In the genomic region with DNA sequence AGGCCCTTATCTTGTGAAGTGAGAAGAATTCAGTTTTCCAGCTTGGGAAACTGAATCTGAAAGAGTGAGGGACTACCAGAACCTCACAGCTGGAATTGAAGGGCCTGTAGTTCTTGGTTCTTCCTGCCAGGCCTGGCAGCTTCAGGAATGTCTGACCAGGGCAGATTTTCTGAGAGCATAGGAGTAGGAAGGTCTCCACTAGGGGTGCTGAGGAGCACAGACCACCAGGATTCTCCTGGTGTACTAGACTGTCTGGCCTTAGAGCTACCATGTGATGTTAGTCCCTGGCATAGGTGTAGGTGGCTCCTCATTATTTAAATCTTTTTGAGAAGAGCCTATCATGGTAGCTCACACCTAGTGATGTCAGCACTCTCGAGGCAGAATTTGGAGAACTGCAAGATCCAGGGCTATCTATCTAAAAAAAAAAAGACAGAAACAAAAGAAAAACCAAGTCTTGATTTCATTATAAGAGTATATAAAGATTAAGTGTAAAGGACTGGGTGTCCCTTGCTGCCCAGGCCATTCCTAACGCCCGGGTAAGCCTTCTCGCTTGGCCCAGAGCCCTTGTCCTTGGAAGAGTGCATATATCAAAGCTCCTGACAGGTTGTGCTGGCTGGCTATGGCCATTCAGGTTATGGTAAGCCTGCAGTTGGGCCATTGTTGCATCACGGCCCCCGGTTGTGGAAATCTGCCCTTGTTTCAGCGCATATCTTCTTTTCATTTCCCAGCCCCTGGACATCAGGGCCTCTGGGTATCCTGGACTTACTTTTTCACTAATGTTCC, we compare ENCODE assay signal across 9 mouse cellular contexts. TPM values are rescaled to one million over a fixed set of nuclear protein-coding genes. Genes with fewer than 3 reads are reported as not detected.
A peak's percentile ranks its signal among the peaks of the same experiment; 100 is the strongest.
DNase-seq lines count a peak whose midpoint lies in the region; ATAC-seq and TF ChIP-seq lines count a peak whose summit lies in the region.
"Had no signal": no experiment of that assay in that cellular context is flagged by ENCODE, and none has a peak within 500 bp of the region (broad histone marks: within the 10 kb centered on the region; RNA-seq: fewer than 3 reads in every experiment).

No protein-coding gene starts in this region.

- WGBS in liver, adult 2 months = 46% methylated on average over 7 of the region's 7 CpGs
- 71% methylated on average over 7 of the region's 7 CpGs for WGBS in liver, embryonic 12.5 days (ENCODE audit: insufficient replicate concordance)
- WGBS in heart, postnatal 0 days = 68% methylated on average over 7 of the region's 7 CpGs
- WGBS in lung, embryonic 16.5 days = 73% methylated on average over 7 of the region's 7 CpGs
- WGBS in forebrain, embryonic 10.5 days = 97% methylated on average over 7 of the region's 7 CpGs

- TF ChIP-seq CTCF in liver, adult 2 months (IDR thresholded peaks at IDR 0.05; ENCODE audit: low read depth, low read length) = peak; percentile 55
- peak; percentile 73 for TF ChIP-seq CTCF in heart, postnatal 0 days (IDR thresholded peaks at IDR 0.05; ENCODE audit: low read depth)

- H3K79me2 ChIP-seq in liver, adult 2 months (ENCODE audit: control insufficient read depth, insufficient read depth, low read length) = peaks cover 40% of the 10 kb centered on the region; the same call in 1 of the 2 replicates

- H3K4me2 ChIP-seq in liver, embryonic 12.5 days = no peak overlapping the region
- no peak overlapping the region for H3K4me2 ChIP-seq in heart, postnatal 0 days (ENCODE audit: low read depth, low read length)
- no peak overlapping the region for H3K4me2 ChIP-seq in lung, embryonic 16.5 days (ENCODE audit: low read depth, low read length)
- H3K4me2 ChIP-seq: embryonic facial prominence, embryonic 15.5 days had no signal

- no peak overlapping the region for H3K4me3 ChIP-seq in liver, adult 2 months (ENCODE audit: insufficient read depth, low read depth, low read length)
- no peak overlapping the region for H3K4me3 ChIP-seq in liver, embryonic 12.5 days
- no peak overlapping the region for H3K4me3 ChIP-seq in heart, postnatal 0 days (ENCODE audit: low read depth, low read length)
- no peak overlapping the region for H3K4me3 ChIP-seq in lung, embryonic 16.5 days (ENCODE audit: low read length)
- H3K4me3 ChIP-seq in forebrain, embryonic 10.5 days = no peak overlapping the region
- H3K4me3 ChIP-seq: embryonic facial prominence, embryonic 15.5 days had no signal

- ATAC-seq in liver, embryonic 12.5 days = no peak
- ATAC-seq in heart, postnatal 0 days (ENCODE audit: insufficient read depth, low read depth) = peak; percentile 79
- peak; percentile 58; the same call in 1 of the 2 replicates for ATAC-seq in lung, embryonic 16.5 days (ENCODE audit: low read depth)

- H3K27ac ChIP-seq in liver, adult 2 months (replicated peaks; ENCODE audit: insufficient read depth, low read depth, low read length) = peak overlapping the region; percentile 47
- H3K27ac ChIP-seq in liver, embryonic 12.5 days = no peak overlapping the region
- peak overlapping the region; percentile 76 for H3K27ac ChIP-seq in heart, postnatal 0 days (ENCODE audit: low read depth)
- H3K27ac ChIP-seq in lung, embryonic 16.5 days (ENCODE audit: low read length) = peak overlapping the region; percentile 42
- no peak overlapping the region for H3K27ac ChIP-seq in forebrain, embryonic 10.5 days
- H3K27ac ChIP-seq: embryonic facial prominence, embryonic 15.5 days had no signal

- H3K4me1 ChIP-seq in liver, adult 2 months (ENCODE audit: control insufficient read depth, insufficient read depth, low read length) = peaks cover 43% of the 10 kb centered on the region
- peaks cover 59% of the 10 kb centered on the region for H3K4me1 ChIP-seq in liver, embryonic 12.5 days
- peaks cover 55% of the 10 kb centered on the region for H3K4me1 ChIP-seq in heart, postnatal 0 days (ENCODE audit: control insufficient read depth, insufficient read depth)
- peaks cover 49% of the 10 kb centered on the region for H3K4me1 ChIP-seq in lung, embryonic 16.5 days (replicated peaks; ENCODE audit: control insufficient read depth, insufficient read depth, low read length)
- peaks cover 30% of the 10 kb centered on the region for H3K4me1 ChIP-seq in forebrain, embryonic 10.5 days

- no peaks in the 10 kb centered on the region for H3K9me3 ChIP-seq in liver, embryonic 12.5 days (replicated peaks)
- no peaks in the 10 kb centered on the region for H3K9me3 ChIP-seq in heart, postnatal 0 days (replicated peaks; ENCODE audit: control insufficient read depth, low read length)
- H3K9me3 ChIP-seq in lung, embryonic 16.5 days (ENCODE audit: control insufficient read depth, low read length) = no peaks in the 10 kb centered on the region
- no peaks in the 10 kb centered on the region for H3K9me3 ChIP-seq in forebrain, embryonic 10.5 days
- H3K9me3 ChIP-seq: embryonic facial prominence, embryonic 15.5 days had no signal

- DNase-seq in liver, adult 2 months (ENCODE audit: extremely low read depth, low read depth, low spot score) = no peak
- DNase-seq in T-cell, adult 2 months (ENCODE audit: low spot score) = peak; percentile 49
- peak; percentile 73 for DNase-seq in embryo, embryonic 10.5 days (ENCODE audit: low spot score)
- DNase-seq in heart, postnatal 0 days (ENCODE audit: low spot score) = peak; percentile 86
- peak; percentile 61 for DNase-seq in right cerebral cortex, postnatal 4 days
- DNase-seq in forebrain, embryonic 10.5 days (ENCODE audit: extremely low spot score, low spot score) = no peak

- TF ChIP-seq POLR2A in liver, adult 2 months (IDR thresholded peaks at IDR 0.05; ENCODE audit: extremely low read depth, insufficient read depth, low read length) = no peak

- no peak overlapping the region for H3K9ac ChIP-seq in liver, adult 2 months (ENCODE audit: low read depth, low read length)
- no peak overlapping the region for H3K9ac ChIP-seq in liver, embryonic 12.5 days
- H3K9ac ChIP-seq in heart, postnatal 0 days (replicated peaks; ENCODE audit: low read depth, low read length) = 0 out of 2 replicates have a peak overlapping the region, but pooled peaks have one; percentile 21
- H3K9ac ChIP-seq in lung, embryonic 16.5 days (ENCODE audit: low read length) = no peak overlapping the region
- H3K9ac ChIP-seq: embryonic facial prominence, embryonic 15.5 days had no signal

- H3K27me3 ChIP-seq in liver, adult 2 months (ENCODE audit: control insufficient read depth, insufficient read depth, low read length) = no peaks in the 10 kb centered on the region
- H3K27me3 ChIP-seq in liver, embryonic 12.5 days (replicated peaks) = no peaks in the 10 kb centered on the region
- no peaks in the 10 kb centered on the region for H3K27me3 ChIP-seq in heart, postnatal 0 days (ENCODE audit: control insufficient read depth, insufficient read depth, low read length)
- H3K27me3 ChIP-seq in lung, embryonic 16.5 days (ENCODE audit: control insufficient read depth, insufficient read depth, low read depth, low read length) = no peaks in the 10 kb centered on the region
- H3K27me3 ChIP-seq in forebrain, embryonic 10.5 days (ENCODE audit: poor library complexity, severe bottlenecking) = no peaks in the 10 kb centered on the region
- H3K27me3 ChIP-seq: embryonic facial prominence, embryonic 15.5 days had no signal

- peaks cover 7% of the 10 kb centered on the region; the same call in 1 of the 2 replicates for H3K36me3 ChIP-seq in liver, adult 2 months (ENCODE audit: control insufficient read depth, insufficient read depth, low read length)
- H3K36me3 ChIP-seq in liver, embryonic 12.5 days = peaks cover 17% of the 10 kb centered on the region
- peaks cover 18% of the 10 kb centered on the region for H3K36me3 ChIP-seq in heart, postnatal 0 days (replicated peaks; ENCODE audit: control insufficient read depth, insufficient read depth, low read length)
- peaks cover 16% of the 10 kb centered on the region for H3K36me3 ChIP-seq in lung, embryonic 16.5 days (ENCODE audit: control insufficient read depth, insufficient read depth, low read length)
- H3K36me3 ChIP-seq in forebrain, embryonic 10.5 days (replicated peaks) = peaks cover 83% of the 10 kb centered on the region

- TF ChIP-seq EP300 in heart, postnatal 0 days (IDR thresholded peaks at IDR 0.05; ENCODE audit: low read depth) = 0 out of 2 replicates have a peak, but pooled peaks have one; percentile 25

RNA-seq across cellular contexts. Expression of gene Plcg1, which starts 13.1 kb away (rescaled TPM):
- 37.3 and 40.9 TPM in 2 replicates for total RNA-seq in liver, adult 2 months (2014; rRNA removed)
- polyA plus RNA-seq in liver, adult 2 months (2012; rRNA removed) = 24.9 and 30.0 TPM in 2 replicates
- 11.7 and 16.0 TPM in 2 replicates for polyA plus RNA-seq in liver, embryonic 12.5 days (2016; fragmentation: Nextera tagmentation; extraction: Ambion mirVana)
- total RNA-seq in heart, postnatal 0 days (2014; rRNA removed; ENCODE audit: low replicate concordance) = 43.9 and 53.4 TPM in 2 replicates
- 18.3 and 21.6 TPM in 2 replicates for polyA plus RNA-seq in heart, postnatal 0 days (2015; fragmentation: Nextera tagmentation; extraction: Ambion mirVana)
- 46.0 and 49.6 TPM in 2 replicates for polyA plus RNA-seq in lung, embryonic 16.5 days (2015; fragmentation: Nextera tagmentation; extraction: Ambion mirVana)
- polyA plus RNA-seq in forebrain, embryonic 10.5 days (2016; fragmentation: Nextera tagmentation; extraction: Ambion mirVana) = 59.3 and 61.7 TPM in 2 replicates

Comparison
In these comparisons a context has a peak if more than half of its experiments do, and no peak if none do; other contexts are left out.
1. H3K27ac ChIP-seq: peak in liver, adult 2 months (single experiment), heart, postnatal 0 days (single experiment) and lung, embryonic 16.5 days (single experiment); none in liver, embryonic 12.5 days (single experiment) and forebrain, embryonic 10.5 days (single experiment).
2. DNase-seq: peak in T-cell, adult 2 months (single experiment), embryo, embryonic 10.5 days (single experiment), heart, postnatal 0 days (single experiment) and right cerebral cortex, postnatal 4 days (single experiment); none in liver, adult 2 months (single experiment) and forebrain, embryonic 10.5 days (single experiment).